Mouse (Mus musculus): ENCODE measurements around the gene Arsj.

Arsj gene

DNA sequence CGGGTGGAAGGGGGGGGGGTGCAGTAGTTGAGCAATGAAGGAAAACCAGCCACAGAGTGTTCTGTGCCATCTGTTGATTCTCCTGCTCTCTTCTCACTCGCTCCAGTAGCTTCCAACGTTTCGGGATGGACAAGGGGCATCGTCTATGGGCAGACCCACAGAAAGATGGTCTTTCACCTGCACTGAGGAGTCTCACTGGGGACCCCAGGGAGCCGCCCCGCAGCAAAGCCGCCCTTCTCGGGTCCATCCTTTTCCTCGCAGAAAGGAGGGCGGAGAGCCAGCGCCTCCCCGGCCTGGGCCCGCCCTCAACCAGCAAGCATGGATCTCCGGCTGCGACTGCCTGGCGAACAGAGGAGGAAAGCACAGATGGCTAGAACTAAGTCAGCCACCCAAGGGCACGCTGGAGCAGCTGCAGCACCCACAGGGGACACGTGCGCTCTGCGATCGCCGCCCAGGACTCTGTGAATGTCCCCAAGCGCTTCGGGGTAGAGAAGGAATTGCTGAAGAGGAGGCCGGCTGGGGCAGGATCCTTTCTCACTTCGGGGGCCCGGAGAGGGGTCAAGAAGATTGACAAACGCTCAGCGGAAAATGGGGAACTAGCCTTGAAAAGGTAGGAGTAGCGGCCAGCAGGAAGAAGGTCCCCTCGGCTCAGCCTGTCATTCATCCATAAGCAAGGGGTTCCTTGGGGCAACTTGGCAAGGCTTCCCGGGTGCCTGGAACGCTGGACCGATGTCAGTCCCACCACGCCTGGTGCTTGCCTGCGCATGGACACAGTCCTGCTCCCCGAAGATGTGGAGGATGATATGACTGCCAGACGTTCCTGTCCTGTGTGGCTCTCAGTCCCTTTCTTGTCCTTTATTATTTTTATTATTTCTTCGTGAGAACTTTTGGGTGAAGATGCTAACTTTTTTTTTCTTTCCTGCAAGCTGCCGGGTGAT lies at the start of gene Arsj:
Arsj (plus strand) TSS at position 117 of the 938 bp plus-strand sequence.
- DNase-seq = peak; percentile 36

DNA sequence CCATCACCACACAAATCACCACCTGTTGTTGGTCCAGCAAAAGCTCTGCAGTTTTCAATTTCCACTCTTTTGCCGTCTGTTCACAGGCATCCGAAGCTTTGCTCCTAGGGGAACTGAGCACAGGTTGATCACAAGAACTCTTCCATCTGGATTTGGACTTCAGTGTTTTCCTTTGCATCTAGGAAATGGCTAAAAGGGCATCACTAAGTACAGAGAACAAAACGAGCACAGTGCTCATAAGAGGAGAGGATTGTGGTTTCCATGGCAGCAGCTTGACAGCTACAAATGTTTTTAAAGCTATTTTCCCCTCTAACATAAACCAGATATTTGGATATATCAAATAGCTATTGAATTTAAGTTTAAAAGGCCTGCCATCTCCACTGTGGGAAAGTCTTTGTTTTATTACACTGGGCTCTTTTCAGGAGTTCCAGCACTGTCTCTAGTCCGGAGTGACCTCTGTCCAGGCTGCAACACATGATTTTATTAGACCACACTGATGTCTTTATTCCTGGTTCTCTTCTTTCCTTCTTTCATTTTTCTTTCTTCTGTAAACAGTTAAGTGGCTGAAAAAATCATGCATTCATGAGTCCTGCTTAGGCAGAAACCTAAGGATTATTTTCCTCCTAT lies 38.5 kb upstream of the Arsj start:
- no peak for DNase-seq

- no peak for DNase-seq
These were observed 37.4 kb upstream of the Arsj start for GRCm38 (mm10) chr3:126325891-126326627.

GRCm38 (mm10) chr3:126326628-126327325 lies 36.7 kb upstream of the Arsj start:
- no peak for DNase-seq

GRCm38 (mm10) chr3:126335329-126335728 lies 28.2 kb upstream of the Arsj start:
- no peak for DNase-seq

- no peak for DNase-seq
These were observed 18.7 kb upstream of the Arsj start for GRCm38 (mm10) chr3:126344745-126345144.

GRCm38 (mm10) chr3:126359760-126360159 lies 3.7 kb upstream of the Arsj start:
- DNase-seq = no peak

DNA sequence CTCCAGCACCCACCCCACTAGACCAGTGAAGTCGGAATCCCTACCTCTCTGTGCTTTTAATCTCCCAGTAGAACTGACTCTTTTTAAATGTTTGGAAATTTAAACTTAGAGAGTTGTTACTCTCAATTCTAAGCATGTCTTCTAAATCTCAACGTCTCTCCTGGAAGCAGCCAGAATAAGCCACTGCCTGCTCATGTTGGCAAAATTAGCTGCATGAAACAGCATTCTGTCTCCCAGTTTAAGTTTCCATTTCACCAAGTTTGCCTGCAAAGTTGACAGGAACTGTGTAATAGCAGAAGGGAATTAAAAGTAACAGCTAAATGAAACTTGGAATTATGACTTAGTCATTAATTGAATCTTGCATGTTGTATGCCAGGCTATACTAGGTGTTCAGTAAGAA lies 1.1 kb upstream of the Arsj start:
- no peak for DNase-seq

DNA sequence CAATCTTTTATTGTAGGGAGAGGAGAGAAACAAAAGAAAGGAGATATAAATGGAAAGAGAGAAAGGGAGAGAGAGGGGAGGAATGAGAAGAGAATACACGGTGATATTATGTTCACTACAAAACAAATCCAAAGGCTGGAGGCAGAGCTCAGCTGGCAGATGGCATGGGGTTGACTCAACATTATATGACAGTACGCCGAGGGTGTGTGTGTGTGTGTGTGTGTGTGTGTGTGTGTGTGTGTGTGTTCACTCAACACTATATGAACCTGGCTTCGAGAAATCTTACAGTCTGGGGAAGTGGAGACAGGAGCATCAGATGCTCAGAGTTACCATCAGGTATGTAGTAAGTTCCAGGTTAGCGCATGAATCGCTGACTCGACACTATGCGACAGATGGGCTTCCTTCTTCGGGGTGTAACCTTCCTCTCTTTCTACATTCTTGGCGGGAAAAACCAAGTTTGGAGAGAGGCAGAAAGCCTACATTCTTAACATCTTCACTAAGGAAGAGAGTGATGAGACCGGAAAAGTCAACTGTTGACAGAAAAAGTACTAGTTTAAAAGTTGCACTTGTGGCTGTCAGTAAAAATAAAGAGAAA lies 456 bp upstream of the Arsj start:
- DNase-seq = peak; percentile 15

DNA sequence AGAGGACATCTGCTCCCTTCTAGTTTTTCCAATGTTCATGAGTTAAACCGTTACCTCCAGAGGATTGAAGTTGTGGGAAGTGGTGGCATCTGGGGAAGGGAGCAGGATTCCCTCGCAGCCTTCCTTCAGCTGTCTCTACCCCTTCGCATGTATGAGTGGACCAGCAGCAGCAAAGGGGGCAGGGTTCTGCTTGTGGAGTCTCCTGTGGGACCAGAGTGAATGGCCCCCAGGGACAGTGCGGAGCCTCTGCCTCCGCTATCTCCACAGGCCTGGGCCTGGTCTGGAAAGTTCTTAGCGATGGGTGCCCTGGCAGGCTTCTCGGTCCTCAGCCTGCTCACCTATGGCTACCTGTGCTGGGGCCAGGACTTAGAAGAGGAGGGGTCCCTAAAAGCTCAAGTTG lies 1.1 kb downstream of the Arsj start:
- DNase-seq = no peak

DNA sequence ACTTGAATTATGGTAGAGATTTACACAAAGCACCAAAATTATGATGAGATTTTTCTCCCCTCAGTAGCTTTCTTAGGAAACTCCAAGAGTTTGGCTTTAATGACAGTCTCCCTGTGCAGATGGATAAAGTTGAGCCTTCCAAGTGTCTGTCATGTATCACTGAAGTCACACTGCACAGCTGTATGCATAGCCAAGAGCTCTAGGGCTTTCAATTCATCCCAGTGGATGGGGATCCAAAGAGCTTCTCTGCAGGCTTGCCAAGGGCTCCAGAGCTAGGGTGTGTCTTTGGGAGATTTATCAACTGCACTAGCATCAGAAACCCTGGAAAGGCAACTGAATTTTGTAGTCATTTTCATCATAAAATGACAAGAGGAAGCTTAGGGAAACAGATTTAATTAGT lies 7.1 kb downstream of the Arsj start:
- DNase-seq = no peak

- no peak for DNase-seq
These were observed 9.5 kb downstream of the Arsj start for GRCm38 (mm10) chr3:126372815-126373545.

- no peak for DNase-seq
These were observed 10.2 kb downstream of the Arsj start for GRCm38 (mm10) chr3:126373721-126374120.

- no peak for DNase-seq
These were observed 15.8 kb downstream of the Arsj start for GRCm38 (mm10) chr3:126379252-126379651.

DNA sequence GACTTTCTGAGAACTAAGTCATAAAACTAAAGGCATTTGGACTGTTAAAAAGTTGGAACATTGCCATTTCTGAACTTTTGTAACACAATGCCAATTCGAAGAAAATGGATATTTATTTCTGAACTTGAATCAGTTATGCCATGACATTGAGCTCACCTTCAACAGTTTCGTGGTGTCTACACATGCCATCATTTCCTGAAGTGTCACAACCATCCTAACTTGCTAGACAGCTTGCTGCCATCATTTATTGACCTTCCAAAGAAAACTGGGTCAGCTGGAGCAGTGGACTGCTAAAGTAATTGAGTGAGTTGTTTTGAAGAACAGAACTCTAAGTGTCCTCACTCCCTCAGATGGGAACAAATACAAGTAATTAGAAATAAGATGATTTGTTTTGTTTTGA lies 16.2 kb downstream of the Arsj start:
- DNase-seq = no peak

GRCm38 (mm10) chr3:126383276-126383675 lies 19.8 kb downstream of the Arsj start:
- DNase-seq = no peak

DNA sequence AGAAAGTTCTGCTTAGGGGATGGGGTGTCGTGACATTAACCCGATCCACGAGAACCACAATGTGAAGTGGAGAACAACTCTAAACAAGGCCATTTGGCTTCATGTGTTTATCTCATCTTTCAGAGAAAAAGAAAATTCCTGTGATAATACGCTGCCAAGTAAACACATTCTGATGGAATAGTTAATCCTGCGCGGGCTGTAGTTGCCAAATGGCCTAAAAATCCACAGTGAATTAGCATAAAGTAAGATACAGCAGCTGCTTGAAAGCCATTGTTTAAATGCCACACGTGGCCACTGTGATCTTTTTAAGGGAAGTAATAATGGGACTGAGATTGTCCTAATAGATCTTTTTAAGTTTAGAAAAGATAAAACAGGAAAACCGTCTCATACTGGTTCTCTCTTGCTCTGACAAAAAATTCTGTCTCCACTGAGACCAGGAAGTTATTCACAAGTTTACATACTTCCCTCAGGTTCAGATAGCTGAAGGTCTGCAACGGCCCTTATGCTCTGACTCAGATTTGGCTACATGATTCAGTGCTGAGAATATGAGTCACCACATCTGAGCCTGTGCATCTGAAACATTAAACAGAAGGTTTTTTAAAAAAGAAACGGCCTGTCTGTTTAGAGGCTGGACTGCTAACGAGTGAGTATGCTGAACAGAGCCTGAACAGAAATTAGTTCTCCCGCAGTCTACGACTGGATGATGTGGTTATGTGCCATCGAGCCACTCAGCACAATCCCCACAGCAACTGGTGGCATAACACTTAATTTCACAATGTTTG lies 21.4 kb downstream of the Arsj start:
- no peak for DNase-seq

GRCm38 (mm10) chr3:126397451-126397850 lies 34.0 kb downstream of the Arsj start:
- no peak for DNase-seq

DNA sequence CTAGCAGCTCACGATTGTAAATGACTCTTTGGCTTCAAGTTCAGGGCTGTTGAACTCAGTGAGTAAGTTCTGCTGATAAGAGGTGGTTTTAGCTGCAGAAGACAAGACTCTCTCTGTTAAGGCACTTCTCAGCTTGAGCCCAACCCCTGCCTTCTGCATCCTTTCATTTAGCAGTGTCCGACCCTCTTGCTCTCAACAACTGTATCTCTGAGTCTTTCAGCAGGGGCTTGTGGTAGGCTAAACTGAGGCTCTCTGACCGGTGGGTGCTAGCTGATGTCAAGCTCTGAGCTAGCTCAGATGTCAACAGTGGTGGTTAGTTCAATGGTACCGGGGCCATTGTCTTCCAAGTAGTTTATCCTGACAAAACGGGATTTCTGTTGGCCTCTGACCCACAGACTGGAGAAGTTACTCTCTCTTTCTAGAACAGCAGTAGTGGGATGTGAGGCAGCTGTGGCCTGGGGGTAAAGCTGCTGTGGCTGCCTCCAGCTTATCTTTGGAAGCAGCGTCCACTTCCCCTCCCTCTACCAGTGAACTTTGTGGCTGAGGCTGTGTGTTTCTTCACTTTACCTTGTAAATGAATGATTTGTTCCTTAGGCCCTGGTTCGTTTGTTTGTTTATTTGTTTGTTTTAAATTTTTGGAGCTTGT lies 34.6 kb downstream of the Arsj start:
- DNase-seq = no peak

GRCm38 (mm10) chr3:126400726-126401125 lies 37.2 kb downstream of the Arsj start:
- no peak for DNase-seq
